14 mouse cellular contexts compared by ENCODE assay signal in the genomic region with DNA sequence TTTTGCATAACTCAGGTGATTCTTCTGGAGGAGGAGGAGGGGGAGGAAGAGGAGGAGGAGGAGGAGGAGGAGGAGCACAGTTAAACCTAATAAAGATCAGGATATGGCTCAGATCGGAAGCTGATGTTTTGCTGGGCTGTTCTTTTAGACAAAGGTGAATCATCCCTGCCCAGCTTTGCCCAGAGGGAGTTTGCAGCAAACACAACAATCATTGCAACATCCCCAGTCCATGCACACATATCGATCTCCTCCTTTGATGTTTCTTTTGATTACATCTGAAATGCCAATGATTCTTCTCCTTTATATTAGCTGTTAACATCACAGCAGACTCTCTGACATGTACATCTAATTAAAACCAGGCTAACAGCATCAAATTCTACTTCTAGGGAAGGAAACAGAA.
"Had no signal": no experiment of that assay in that cellular context is flagged by ENCODE, and none has a peak within 500 bp of the region (broad histone marks: within the 10 kb centered on the region; RNA-seq: fewer than 3 reads in every experiment).

No protein-coding gene starts in this region.

- H3K9me3 ChIP-seq: megakaryocyte, embryonic 14.5 days; midbrain, embryonic 10.5 days; midbrain, embryonic 13.5 days had no signal

- H3K9ac ChIP-seq: liver, embryonic 14.5 days; midbrain, embryonic 13.5 days had no signal

- H3K36me3 ChIP-seq: midbrain, embryonic 10.5 days; midbrain, embryonic 13.5 days had no signal

- H3K4me3 ChIP-seq: left cerebral cortex, adult 2 months; midbrain, embryonic 10.5 days; midbrain, embryonic 13.5 days had no signal

- DNase-seq: kidney, adult 2 months; kidney, postnatal 36 days; layer of hippocampus, postnatal 36 days; lung, adult 2 months; lung, postnatal 36 days; thymus, adult 18-20 months; thymus, postnatal 36 days had no signal

- H3K27ac ChIP-seq: kidney, postnatal 0 days; left cerebral cortex, adult 2 months; liver, embryonic 14.5 days; midbrain, embryonic 10.5 days had no signal

- H3K27me3 ChIP-seq: midbrain, embryonic 13.5 days had no signal

- H3K4me2 ChIP-seq: midbrain, embryonic 13.5 days had no signal

- ATAC-seq: midbrain, embryonic 13.5 days; midbrain, embryonic 16.5 days had no signal
